Mouse (Mus musculus) MEL (cell line): ENCODE data around the gene Slc45a1. TPM values are rescaled to one million over a fixed set of nuclear protein-coding genes. Genes with fewer than 3 reads are reported as not detected.

Experiments used
- DNase-seq: peaks from one replicate; pipeline ENCODE4 v3.0.0; 2011; ENCODE audit warnings: low read depth, low spot score
- H3K27ac ChIP-seq: 2 replicates; pipeline ENCODE4 v1.5.1; 2012; ENCODE audit warnings: low read depth, mild to moderate bottlenecking, control low read depth, low read length, moderate library complexity; ENCODE audit not compliant: control insufficient read depth
- H3K27me3 ChIP-seq, 2 experiments: fragments of 150-350 bp in 1 of 2; sonication (generic) in 1 of 2; 2 replicates each; pipeline ENCODE4 v1.6.1; 2012; ENCODE audit warnings: low read length in 2 of 2, mild to moderate bottlenecking in 2 of 2, improper control_type of control experiment in 1 of 2, moderate library complexity in 1 of 2; ENCODE audit not compliant: insufficient read depth in 2 of 2, control insufficient read depth in 1 of 2
- H3K36me3 ChIP-seq, 2 experiments: 2 replicates each; pipeline ENCODE4 v1.6.1; 2012 to 2014; ENCODE audit warnings: low read length in 2 of 2, improper control_type of control experiment in 1 of 2, inconsistent platforms in 1 of 2, mild to moderate bottlenecking in 1 of 2; ENCODE audit not compliant: insufficient read depth in 2 of 2, control insufficient read depth in 1 of 2
- H3K4me1 ChIP-seq, 2 experiments: fragments of 150-350 bp in 1 of 2; sonication (generic) in 1 of 2; 2 replicates each; pipeline ENCODE4 v1.6.1; 2012; ENCODE audit warnings: low read length in 2 of 2, improper control_type of control experiment in 1 of 2, mild to moderate bottlenecking in 1 of 2; ENCODE audit not compliant: insufficient read depth in 2 of 2, control insufficient read depth in 1 of 2
- H3K4me3 ChIP-seq, 2 experiments: fragments of 150-350 bp in 1 of 2; sonication (generic) in 1 of 2; 2 replicates each; pipeline ENCODE4 v1.5.1; 2012; ENCODE audit warnings: low read depth in 2 of 2, low read length in 2 of 2, mild to moderate bottlenecking in 2 of 2, moderate library complexity in 2 of 2, control low read depth in 1 of 2, improper control_type of control experiment in 1 of 2; ENCODE audit not compliant: control insufficient read depth in 1 of 2, insufficient read depth in 1 of 2
- H3K79me2 ChIP-seq: 2 replicates; pipeline ENCODE4 v1.6.1; 2012; ENCODE audit warnings: mild to moderate bottlenecking, low read length, moderate library complexity; ENCODE audit not compliant: control insufficient read depth, poor library complexity, insufficient read depth
- H3K9ac ChIP-seq: 2 replicates; pipeline ENCODE4 v1.6.1; 2012; ENCODE audit warnings: low read depth, mild to moderate bottlenecking, control low read depth, low read length, moderate library complexity; ENCODE audit not compliant: control insufficient read depth, poor library complexity, severe bottlenecking
- H3K9me3 ChIP-seq: fragments of 150-350 bp; sonication (generic); replicated peaks from 2 replicates; pipeline ENCODE4 v1.6.1; 2012; ENCODE audit warnings: mild to moderate bottlenecking, low read length, improper control_type of control experiment, moderate library complexity; ENCODE audit not compliant: insufficient read depth
- BHLHE40 ChIP-seq: IDR thresholded peaks from 2 replicates; pipeline ENCODE4 v1.6.1; 2012; ENCODE audit warnings: low read depth, mild to moderate bottlenecking, inconsistent platforms, low read length, improper control_type of control experiment, borderline replicate concordance
- CHD1 ChIP-seq: IDR thresholded peaks from 2 replicates; pipeline ENCODE4 v1.6.1; 2012; ENCODE audit warnings: low read depth, mild to moderate bottlenecking, inconsistent platforms, low read length, improper control_type of control experiment
- CHD2 ChIP-seq: IDR thresholded peaks from 2 replicates; pipeline ENCODE4 v1.6.1; 2011; ENCODE audit warnings: low read length, improper control_type of control experiment
- ELF1 ChIP-seq: IDR thresholded peaks from 2 replicates; pipeline ENCODE4 v1.6.1; 2014; ENCODE audit warnings: low read depth, mild to moderate bottlenecking, inconsistent platforms, low read length, improper control_type of control experiment, moderate library complexity
- GABPA ChIP-seq: IDR thresholded peaks from 2 replicates; pipeline ENCODE4 v1.6.1; 2012; ENCODE audit warnings: low read depth, mild to moderate bottlenecking, inconsistent platforms, low read length, improper control_type of control experiment, moderate library complexity
- GATA1 ChIP-seq: IDR thresholded peaks from 2 replicates; pipeline ENCODE4 v1.6.1; 2011; ENCODE audit warnings: low read depth, low read length, improper control_type of control experiment
- HCFC1 ChIP-seq: IDR thresholded peaks from 2 replicates; pipeline ENCODE4 v1.6.1; 2012; ENCODE audit warnings: low read depth, mild to moderate bottlenecking, inconsistent platforms, low read length, improper control_type of control experiment, moderate library complexity
- KAT2A ChIP-seq: conservative IDR thresholded peaks from 2 replicates; pipeline ENCODE4 v1.6.1; 2012; ENCODE audit warnings: low read depth, low read length, improper control_type of control experiment, inconsistent platforms
- MAX ChIP-seq: IDR thresholded peaks from 2 replicates; pipeline ENCODE4 v1.6.1; 2011; ENCODE audit warnings: low read length, improper control_type of control experiment
- MAZ ChIP-seq: IDR thresholded peaks from 2 replicates; pipeline ENCODE4 v1.6.1; 2012; ENCODE audit warnings: low read depth, mild to moderate bottlenecking, inconsistent platforms, low read length, improper control_type of control experiment
- MEF2A ChIP-seq: IDR thresholded peaks from 2 replicates; pipeline ENCODE4 v1.6.1; 2014; ENCODE audit warnings: low read depth, mild to moderate bottlenecking, inconsistent platforms, low read length, improper control_type of control experiment; ENCODE audit not compliant: poor library complexity, insufficient replicate concordance, severe bottlenecking; ENCODE audit errors: extremely low read depth
- MXI1 ChIP-seq: IDR thresholded peaks from 2 replicates; pipeline ENCODE4 v1.6.1; 2011; ENCODE audit warnings: mild to moderate bottlenecking, low read depth, low read length, improper control_type of control experiment
- MYB ChIP-seq: IDR thresholded peaks from 2 replicates; pipeline ENCODE4 v1.6.1; 2011; ENCODE audit warnings: mild to moderate bottlenecking, low read depth, low read length, improper control_type of control experiment
- NELFE ChIP-seq: IDR thresholded peaks from 2 replicates; pipeline ENCODE4 v1.6.1; 2011; ENCODE audit warnings: low read depth, low read length, improper control_type of control experiment
- NRF1 ChIP-seq: IDR thresholded peaks from 2 replicates; pipeline ENCODE4 v1.6.1; 2014; ENCODE audit warnings: low read depth, mild to moderate bottlenecking, inconsistent platforms, low read length, improper control_type of control experiment, moderate library complexity; ENCODE audit not compliant: poor library complexity, insufficient read depth, severe bottlenecking
- POLR2A ChIP-seq, 2 experiments: IDR thresholded peaks; 2 replicates each; pipeline ENCODE4 v1.6.1; 2011 to 2012; ENCODE audit warnings: low read length in 2 of 2, mild to moderate bottlenecking in 2 of 2, control low read depth in 1 of 2, improper control_type of control experiment in 1 of 2, low read depth in 1 of 2, moderate library complexity in 1 of 2; ENCODE audit not compliant: control insufficient read depth in 1 of 2, insufficient read depth in 1 of 2, poor library complexity in 1 of 2
- POLR2AphosphoS2 ChIP-seq: IDR thresholded peaks from 2 replicates; pipeline ENCODE4 v1.6.1; 2011; ENCODE audit warnings: low read length, improper control_type of control experiment
- POLR2AphosphoS5 ChIP-seq: IDR thresholded peaks from 2 replicates; pipeline ENCODE4 v1.6.1; 2012; ENCODE audit warnings: low read depth, borderline replicate concordance, mild to moderate bottlenecking, inconsistent platforms, low read length, moderate library complexity, mixed read lengths
- SIN3A ChIP-seq: IDR thresholded peaks from 2 replicates; pipeline ENCODE4 v1.6.1; 2012; ENCODE audit warnings: low read length, improper control_type of control experiment, inconsistent platforms
- TAL1 ChIP-seq: IDR thresholded peaks from 2 replicates; pipeline ENCODE4 v1.6.1; 2012; ENCODE audit warnings: mild to moderate bottlenecking, inconsistent platforms, low read length, moderate library complexity, mixed read lengths
- TBP ChIP-seq: IDR thresholded peaks from 2 replicates; pipeline ENCODE4 v1.8.0; 2011; ENCODE audit warnings: low read depth, low read length, improper control_type of control experiment
- TCF12 ChIP-seq: IDR thresholded peaks from 2 replicates; pipeline ENCODE4 v1.6.1; 2014; ENCODE audit warnings: low read depth, mild to moderate bottlenecking, inconsistent platforms, low read length, improper control_type of control experiment, moderate library complexity
- USF1 ChIP-seq: IDR thresholded peaks from 2 replicates; pipeline ENCODE4 v1.6.1; 2014; ENCODE audit warnings: low read depth, mild to moderate bottlenecking, inconsistent platforms, low read length, improper control_type of control experiment, moderate library complexity
- USF2 ChIP-seq, 2 experiments: IDR thresholded peaks; 2 replicates each; pipeline ENCODE4 v1.6.1; 2011 to 2012; ENCODE audit warnings: improper control_type of control experiment in 2 of 2, low read length in 2 of 2, borderline replicate concordance in 1 of 2, inconsistent platforms in 1 of 2, low read depth in 1 of 2, mild to moderate bottlenecking in 1 of 2; ENCODE audit not compliant: insufficient read depth in 1 of 2
- ZC3H11A ChIP-seq: IDR thresholded peaks from 2 replicates; pipeline ENCODE4 v1.6.1; 2012; ENCODE audit warnings: low read depth, mild to moderate bottlenecking, inconsistent platforms, low read length, improper control_type of control experiment
- ZNF384 ChIP-seq: IDR thresholded peaks from 2 replicates; pipeline ENCODE4 v1.6.1; 2012; ENCODE audit warnings: low read depth, mild to moderate bottlenecking, inconsistent platforms, low read length, improper control_type of control experiment
- polyA plus RNA-seq, 2 experiments: library from polyadenylated mRNA; stranded (reverse) in 1 of 2; unstranded in 1 of 2; fragments of >175 nt in 1 of 2; fragments of >200 nt in 1 of 2; gene quantifications; 2 replicates each; pipeline versions ENCODE4 v1.2.1 to v1.2.4; 2012; ENCODE audit warnings: low replicate concordance in 2 of 2, low read depth in 1 of 2; ENCODE audit not compliant: insufficient read length in 2 of 2, insufficient read depth in 1 of 2, missing spikeins in 1 of 2
- total RNA-seq: library from RNA; depleted of rRNA; stranded (reverse); fragments of 300-350 nt; gene quantifications from 2 replicates; pipeline ENCODE4 v1.2.3, GENCODE M21; 2012

Gene Slc45a1
- total and polyA plus RNA-seq, 3 experiments: not detected

DNA sequence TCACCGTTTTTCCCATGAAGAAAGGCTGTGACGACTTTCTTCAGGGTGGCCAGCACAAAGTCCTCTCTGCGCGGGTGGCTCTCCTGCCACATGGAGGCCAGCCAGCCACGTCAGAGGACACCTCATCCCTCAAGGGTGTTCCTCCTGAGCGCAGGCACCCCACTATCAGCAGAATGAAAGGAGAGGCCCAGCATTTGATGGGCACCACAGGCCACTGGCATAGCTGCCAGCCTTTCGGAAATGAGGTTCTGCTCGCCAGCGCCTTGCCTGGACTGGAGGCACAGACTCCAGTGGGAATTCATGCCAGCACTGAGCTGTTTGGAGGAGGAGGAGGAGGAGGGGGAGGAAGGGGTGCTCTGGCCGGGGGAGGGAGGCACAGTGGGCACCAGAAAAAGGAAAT, 16.4 kb downstream of the Slc45a1 start:
- H3K27me3 ChIP-seq: 0 out of 4 replicates have a peak, but pooled peaks cover 0 to 1% of the 10 kb centered on the region in 2 experiments
- no peaks in the 10 kb centered on the region for H3K79me2 ChIP-seq
- no peak overlapping the region for H3K4me3 ChIP-seq
- H3K27ac ChIP-seq: no peak overlapping the region
- H3K36me3 ChIP-seq: no peaks in the 10 kb centered on the region
- TF ChIP-seq POLR2A (IDR thresholded peaks at IDR 0.05; ENCODE audit: control insufficient read depth in 1 of 2, insufficient read depth in 1 of 2, low read depth in 1 of 2, low read length in 2 of 2, poor library complexity in 1 of 2): no peak
- no peak for TF ChIP-seq GABPA
- no peak for TF ChIP-seq ZNF384
- no peak for TF ChIP-seq MAX
- no peak for TF ChIP-seq MEF2A
- no peak for TF ChIP-seq ZC3H11A
- TF ChIP-seq NELFE: no peak
- no peak for TF ChIP-seq TBP
- no peak for TF ChIP-seq BHLHE40
- no peak for TF ChIP-seq POLR2AphosphoS2
- TF ChIP-seq USF2 (IDR thresholded peaks at IDR 0.05; ENCODE audit: borderline replicate concordance in 1 of 2, insufficient read depth in 1 of 2, low read depth in 1 of 2, low read length in 2 of 2): no peak
- no peak for TF ChIP-seq ELF1
- TF ChIP-seq TCF12: no peak
- no peak for TF ChIP-seq POLR2AphosphoS5
- TF ChIP-seq NRF1: no peak
- no peak for TF ChIP-seq HCFC1
- TF ChIP-seq TAL1: no peak
- no peak for TF ChIP-seq KAT2A
- TF ChIP-seq GATA1: no peak
- TF ChIP-seq, all 39 proteins: peak for 0
- no peaks in the 10 kb centered on the region for H3K9me3 ChIP-seq
- no peak for DNase-seq
- H3K4me1 ChIP-seq: no peaks in the 10 kb centered on the region
- no peak overlapping the region for H3K9ac ChIP-seq

- Histone ChIP-seq H3K9ac (no peak overlapping the region), H3K27ac (no peak overlapping the region)
- no peak for DNase-seq
- TF ChIP-seq SIN3A (no peak), CHD2 (no peak), HCFC1 (no peak), GATA1 (no peak), KAT2A (no peak), MYB (no peak), MEF2A (no peak), CHD1 (no peak), ZC3H11A (no peak), MAX (no peak), NELFE (no peak), USF1 (no peak), MAZ (no peak), NRF1 (no peak), TCF12 (no peak), TAL1 (no peak), MXI1 (no peak)
- TF ChIP-seq, all 39 proteins: peak for 0
- Histone ChIP-seq H3K79me2 (no peaks in the 10 kb centered on the region), H3K4me1 (no peaks in the 10 kb centered on the region; a peak in 1 of 4 replicates), H3K27me3 (0 out of 4 replicates have a peak, but pooled peaks cover 0 to 1% of the 10 kb centered on the region in 2 experiments), H3K9me3 (no peaks in the 10 kb centered on the region), H3K4me3 (no peak overlapping the region), H3K36me3 (no peaks in the 10 kb centered on the region)
These were observed 22.7 kb downstream of the Slc45a1 start for GRCm38 (mm10) chr4:150629266-150629665.
